Mouse (Mus musculus) retina, postnatal 1 day (tissue): ENCODE data around the gene Creg1.
"Not testable (repeated sequence)": the region's sequence is repeated elsewhere in the genome, so short reads cannot be mapped to it uniquely, and the experiment has no call there.

Experiments
- DNase-seq: peaks from one replicate; pipeline ENCODE4 v3.0.0-alpha.2; 2012

Gene Creg1

GRCm38 (mm10) chr1:165751838-165752237 is 11.7 kb upstream of the Creg1 start:
- DNase-seq: no peak

DNA sequence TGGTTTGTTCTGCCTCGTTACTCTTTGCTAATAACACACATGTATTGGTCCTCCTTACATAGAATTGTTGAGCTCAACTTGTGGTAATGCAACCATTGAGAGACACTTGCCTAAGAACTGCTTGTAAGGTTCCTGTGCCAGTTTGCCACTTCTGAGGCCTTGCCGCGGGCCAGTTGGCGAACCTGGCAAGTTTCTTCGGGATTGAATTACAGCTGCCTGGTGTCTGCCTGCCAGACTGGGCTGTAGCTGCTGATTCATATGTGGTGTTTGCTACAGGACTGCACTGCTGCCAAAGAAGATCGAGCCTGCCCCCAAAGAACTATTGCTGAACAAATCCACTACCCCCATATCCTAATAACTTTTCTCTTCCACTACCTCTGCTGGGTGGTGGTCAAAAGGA is 9.3 kb upstream of the Creg1 start:
- no peak for DNase-seq

DNA sequence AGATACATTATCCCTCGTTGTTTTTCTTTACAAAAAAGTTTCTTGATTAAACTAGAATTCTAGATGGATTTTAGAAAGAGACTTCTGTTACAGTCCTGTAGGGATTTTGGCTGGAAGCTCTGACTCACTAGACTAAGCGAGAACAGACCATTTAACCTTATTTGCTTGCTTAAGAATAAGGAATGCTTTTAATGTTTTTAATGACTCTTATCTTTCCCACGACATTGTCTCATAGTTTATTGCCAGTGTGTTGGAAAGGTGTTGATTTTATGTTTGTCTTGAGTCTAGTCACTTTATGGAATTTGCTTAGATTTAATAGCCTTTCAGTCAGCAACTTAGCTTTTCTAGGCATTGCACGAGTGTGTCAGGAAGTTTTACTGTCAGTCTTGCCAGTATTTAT is 8.4 kb upstream of the Creg1 start:
- DNase-seq: no peak

DNA sequence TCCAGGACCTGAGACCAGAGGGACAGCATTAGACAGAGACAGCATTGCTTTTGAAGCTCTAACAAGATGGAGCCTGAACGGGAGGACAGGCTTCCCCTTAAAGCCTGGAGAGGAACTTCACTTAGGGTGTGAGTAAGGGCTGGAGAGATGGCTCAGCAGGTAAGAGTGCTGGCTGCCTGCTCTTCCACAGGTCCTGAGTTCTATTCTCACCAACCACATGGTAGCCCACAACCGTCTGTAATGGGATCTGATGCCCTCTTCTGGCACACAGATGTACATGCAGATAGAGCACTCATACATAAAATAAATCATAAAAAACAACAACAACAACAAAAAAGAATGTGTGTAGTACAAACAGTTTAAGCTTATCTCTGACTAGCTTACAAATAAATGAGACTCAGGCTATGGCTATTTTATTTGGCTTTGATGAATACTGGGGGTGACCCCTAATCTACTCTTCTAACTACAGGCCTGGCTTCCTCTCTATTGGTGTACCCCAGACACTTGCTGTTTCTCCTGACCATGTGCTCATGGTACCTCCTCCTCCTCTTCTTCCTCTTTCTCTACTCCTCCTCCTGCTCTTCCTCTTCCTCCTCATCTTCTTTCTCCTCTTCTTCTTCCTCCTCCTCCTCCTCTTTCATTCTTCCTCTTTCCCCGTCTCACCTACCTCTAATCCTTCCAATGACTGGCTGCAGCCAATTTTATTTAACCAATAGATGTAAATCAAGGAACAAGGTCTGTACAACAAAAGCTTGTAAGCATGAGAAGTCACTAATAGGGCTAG is 1.8 kb upstream of the Creg1 start:
- DNase-seq: no peak

DNA sequence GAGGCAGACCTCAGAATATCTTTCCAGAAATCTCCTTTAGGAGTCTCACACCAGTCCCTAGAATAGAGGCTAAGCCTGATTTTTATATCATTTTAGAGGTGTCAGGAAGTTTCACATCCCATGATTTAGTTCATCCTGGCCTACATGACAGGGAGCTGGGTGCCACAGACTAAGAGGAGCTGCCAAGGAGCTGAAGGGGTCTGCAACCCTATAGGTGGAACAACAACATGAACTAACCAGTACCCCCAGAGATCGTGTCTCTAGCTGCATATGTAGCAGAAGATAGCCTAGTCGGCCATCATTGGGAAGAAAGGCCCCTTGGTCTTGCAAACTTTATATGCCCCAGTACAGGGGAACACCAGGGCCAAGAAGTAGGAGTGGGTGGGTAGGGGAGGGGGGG is 1.0 kb upstream of the Creg1 start:
- DNase-seq: not testable (repeated sequence)

DNA sequence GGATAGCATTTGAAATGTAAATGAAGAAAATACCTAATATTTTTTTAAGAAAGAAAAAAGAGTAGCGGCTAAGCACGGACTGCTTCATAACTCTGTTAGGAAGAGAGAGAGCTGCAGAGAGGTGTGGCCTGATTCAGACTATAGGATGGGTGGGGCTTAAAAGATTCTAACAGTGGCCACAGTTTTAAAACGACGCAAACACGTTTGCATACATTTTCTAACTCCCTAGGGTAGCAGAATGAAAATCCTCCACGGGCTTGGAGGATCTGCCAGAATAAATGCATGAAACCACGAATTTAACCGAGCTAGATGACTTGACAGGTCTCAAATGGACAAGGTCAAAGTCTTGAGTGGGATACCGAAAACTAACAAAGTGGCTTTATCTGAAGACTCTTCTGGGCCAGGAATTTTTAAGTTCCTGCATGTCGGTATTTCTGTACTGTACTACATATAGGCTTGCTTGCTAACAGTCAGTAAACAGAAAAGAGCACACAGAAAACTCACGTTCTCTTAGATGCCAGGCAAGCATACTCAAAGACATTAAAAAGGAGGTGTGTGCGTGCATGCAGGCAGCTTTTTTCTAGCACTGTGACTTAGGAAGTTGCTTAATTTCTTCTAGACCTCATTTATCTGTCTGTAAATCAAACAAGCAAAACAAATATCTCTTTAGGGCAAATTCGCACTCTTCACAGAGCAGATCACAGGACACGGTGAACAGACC is 472 bp upstream of the Creg1 start:
- no peak for DNase-seq

- DNase-seq: no peak
Observed at GRCm38 (mm10) chr1:165764571-165764970, 1.0 kb downstream of the Creg1 start.

- DNase-seq: no peak
Observed at GRCm38 (mm10) chr1:165765041-165765440, 1.5 kb downstream of the Creg1 start.

- no peak for DNase-seq
Observed at GRCm38 (mm10) chr1:165765651-165766294, 2.2 kb downstream of the Creg1 start.

DNA sequence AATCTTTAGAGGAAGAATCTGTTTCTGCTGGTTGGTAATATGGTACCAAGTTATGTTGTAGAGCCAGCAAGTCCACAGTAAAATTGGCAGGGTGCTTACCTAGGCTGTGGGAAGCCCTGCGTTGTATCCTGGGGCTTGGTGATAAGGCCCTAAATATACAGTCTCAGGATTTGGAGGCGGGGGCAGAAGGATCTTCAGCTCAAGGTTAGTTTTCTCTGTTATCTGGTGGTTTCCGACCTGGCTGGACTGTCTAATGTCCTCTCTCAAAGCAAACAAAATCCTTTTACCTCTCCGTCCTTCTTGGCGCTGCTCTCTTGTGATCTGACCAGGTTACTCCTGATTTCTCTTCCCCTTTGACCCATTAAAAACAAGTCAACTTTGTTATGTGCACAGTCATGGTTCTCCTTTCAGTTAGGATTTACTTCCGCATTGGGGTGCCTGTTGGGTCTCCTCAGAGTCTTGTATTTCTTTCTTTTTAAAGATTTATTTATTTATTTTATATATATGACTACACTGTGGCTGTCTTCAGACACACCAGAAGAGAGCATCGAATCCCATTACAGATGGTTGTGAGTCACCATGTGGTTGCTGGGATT is 2.8 kb downstream of the Creg1 start:
- DNase-seq: no peak

DNA sequence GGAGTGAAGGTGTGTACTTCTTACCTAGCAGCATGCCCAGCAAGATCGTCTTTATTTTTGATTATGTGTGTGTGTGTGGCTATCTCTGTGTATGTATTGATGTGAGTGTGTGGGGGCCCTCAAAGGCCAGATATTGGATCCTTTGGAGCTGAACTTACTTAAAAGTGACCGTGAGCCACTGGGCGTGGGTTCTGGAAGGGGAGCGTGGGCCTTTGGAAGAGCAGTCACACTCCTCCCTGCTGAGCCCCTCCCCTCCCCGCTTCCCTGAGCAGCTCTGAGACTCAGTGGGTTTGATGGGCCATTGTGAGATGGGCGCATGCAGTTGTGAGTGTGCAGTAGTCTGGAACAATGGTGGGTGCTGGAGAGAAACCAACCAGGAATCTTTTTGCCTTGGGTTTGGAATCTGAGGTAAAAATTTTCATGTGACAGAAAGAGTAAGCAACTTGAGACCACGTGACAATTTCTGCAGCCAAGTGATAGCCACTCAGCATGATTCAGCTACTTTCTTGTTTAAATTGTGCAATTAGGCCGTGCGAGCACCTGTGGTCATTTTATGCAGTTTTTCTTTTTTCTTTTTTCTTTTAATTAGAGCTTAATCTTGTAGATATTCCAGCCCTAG is 5.5 kb downstream of the Creg1 start:
- no peak for DNase-seq

- no peak for DNase-seq
Observed at GRCm38 (mm10) chr1:165770181-165770759, 6.7 kb downstream of the Creg1 start.

GRCm38 (mm10) chr1:165771491-165771897 is 7.9 kb downstream of the Creg1 start:
- DNase-seq: peak; percentile 86

DNA sequence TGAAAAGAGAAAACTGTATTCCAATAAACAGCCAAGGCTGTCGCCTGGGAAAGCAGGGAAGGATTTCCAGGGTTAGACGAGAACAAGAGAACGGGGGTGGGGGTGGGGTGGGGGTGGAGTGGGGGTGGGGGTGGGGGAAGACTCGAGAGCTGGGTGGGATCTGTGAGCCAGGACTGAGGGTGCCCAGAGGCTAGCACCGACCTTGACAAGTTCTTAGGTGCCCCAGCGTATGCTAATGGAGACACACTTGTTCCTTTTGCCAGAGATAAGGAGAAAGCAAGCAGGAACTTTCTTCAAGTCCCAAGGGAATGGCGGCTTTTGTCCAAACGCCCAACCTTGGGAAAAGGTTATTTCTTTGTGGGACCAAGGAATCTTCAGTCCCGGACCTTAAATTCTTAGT is 8.5 kb downstream of the Creg1 start:
- no peak for DNase-seq

GRCm38 (mm10) chr1:165775518-165776294 is 12.2 kb downstream of the Creg1 start:
- peak; percentile 83 for DNase-seq

GRCm38 (mm10) chr1:165779954-165780585 is 16.5 kb downstream of the Creg1 start:
- DNase-seq: peak; percentile 78

GRCm38 (mm10) chr1:165780586-165781111 is 17.1 kb downstream of the Creg1 start:
- peak; percentile 72 for DNase-seq

DNA sequence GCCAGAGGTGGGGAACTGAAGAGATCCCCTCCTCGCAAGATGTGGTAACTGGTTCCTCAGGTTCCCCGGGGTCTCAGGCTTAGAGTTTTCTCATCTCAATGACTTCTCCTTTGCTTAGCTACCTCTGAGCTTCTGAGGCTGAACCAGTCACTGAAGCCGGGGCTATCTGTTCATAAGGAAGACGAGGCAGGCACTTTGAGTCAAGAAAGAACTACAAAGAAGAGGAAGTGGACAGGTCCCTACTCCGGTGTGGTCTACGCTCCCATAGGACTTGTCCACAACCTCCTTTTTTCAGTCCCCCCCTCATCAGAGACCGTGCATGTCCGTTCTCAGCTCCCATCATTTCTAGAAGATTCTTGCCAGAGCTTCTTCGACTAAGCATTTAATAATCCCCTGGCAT is 17.9 kb downstream of the Creg1 start:
- DNase-seq: no peak

DNA sequence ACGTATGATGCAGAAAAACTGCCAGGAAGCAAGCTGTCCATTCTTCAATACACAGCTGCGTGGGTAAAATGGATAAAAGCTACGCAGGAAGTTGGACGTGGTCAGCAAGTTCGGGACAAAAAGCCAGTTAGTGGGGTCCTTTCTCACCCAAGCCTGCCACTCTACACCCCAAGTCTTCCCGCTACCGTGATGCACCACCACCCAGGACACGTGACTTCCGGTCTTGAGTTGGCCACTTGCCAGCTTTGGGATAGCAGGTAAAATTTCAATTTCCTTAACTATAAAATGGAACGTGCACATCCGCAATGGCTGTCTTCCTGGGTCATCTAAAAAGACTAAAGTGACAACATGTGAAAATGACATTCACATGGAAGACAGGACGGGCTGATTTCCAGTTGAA is 18.4 kb downstream of the Creg1 start:
- DNase-seq: no peak

DNA sequence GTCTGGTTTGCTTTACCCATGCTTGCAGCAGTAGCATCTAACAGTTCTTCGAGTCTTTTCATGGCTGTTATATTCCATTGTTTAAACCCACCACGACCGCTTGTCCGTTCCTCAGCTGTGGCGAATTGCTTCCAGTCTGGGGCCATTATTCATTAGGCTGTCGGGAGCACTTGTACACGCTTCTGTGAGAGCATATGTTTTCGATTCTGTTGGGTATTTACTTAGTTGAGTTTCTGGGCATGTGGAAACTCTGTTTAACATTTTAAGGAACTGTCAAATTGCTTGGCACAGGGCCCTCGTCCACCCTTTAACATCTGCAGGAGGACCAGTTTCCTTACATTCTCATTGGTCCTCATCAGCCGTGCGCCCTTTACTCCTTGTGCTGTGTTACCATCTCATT is 22.8 kb downstream of the Creg1 start:
- DNase-seq: no peak

DNA sequence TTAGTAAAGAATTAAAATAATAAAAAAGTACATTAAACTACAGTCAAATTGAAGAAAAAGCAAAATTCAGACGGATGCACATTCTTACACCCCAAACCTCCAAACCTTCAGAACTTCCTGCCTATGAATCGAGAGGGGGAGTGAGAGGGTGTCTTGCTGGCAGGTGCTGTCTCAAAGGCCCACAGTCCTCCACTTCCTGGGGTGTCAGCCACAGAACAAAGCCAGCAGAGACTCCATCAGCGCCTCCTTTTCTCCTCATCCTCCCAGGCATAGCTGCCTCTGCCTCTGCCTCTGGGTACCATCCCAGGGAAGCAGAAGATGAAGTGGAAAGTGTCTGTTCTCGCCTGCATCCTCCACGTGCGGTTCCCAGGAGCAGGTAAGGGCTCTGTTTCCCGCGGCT is 25.0 kb downstream of the Creg1 start, which contains the start of gene Cd247:
Cd247 (plus strand) TSS at position 171 of the 400 bp plus-strand sequence.
- no peak for DNase-seq
